Mouse (Mus musculus) limb, embryonic 11.5 days (tissue): ENCODE results near the gene Ripk3. TPM values are rescaled to one million over a fixed set of nuclear protein-coding genes. Genes with fewer than 3 reads are reported as not detected.

Experiments used
- ATAC-seq: fragments of 200-750 bp; cut with Nextera tagmentation; 2 replicates; pipeline ENCODE4 v1.8.0; 2017; ENCODE audit warnings: low read depth; ENCODE audit not compliant: insufficient number of reproducible peaks, low FRiP score, low TSS enrichment
- DNase-seq: peaks from one replicate; pipeline ENCODE4 v3.0.0-alpha.2; 2015; ENCODE audit warnings: low spot score
- H3K27ac ChIP-seq: fragments of 300-500 bp; sonication (generic); replicated peaks from 2 replicates; pipeline ENCODE4 v1.5.1; 2014; ENCODE audit warnings: low read depth, mild to moderate bottlenecking, low read length
- H3K27me3 ChIP-seq: fragments of 300-500 bp; sonication (generic); 2 replicates; pipeline ENCODE4 v1.6.1; 2014; ENCODE audit warnings: mild to moderate bottlenecking, low read length, mixed read lengths; ENCODE audit not compliant: control insufficient read depth, insufficient read depth
- H3K36me3 ChIP-seq: fragments of 300-500 bp; sonication (generic); 2 replicates; pipeline ENCODE4 v1.6.1; 2014; ENCODE audit warnings: mild to moderate bottlenecking, low read length, moderate library complexity, mixed read lengths; ENCODE audit not compliant: control insufficient read depth, insufficient read depth
- H3K4me1 ChIP-seq: fragments of 300-500 bp; sonication (generic); 2 replicates; pipeline ENCODE4 v1.6.1; 2014; ENCODE audit warnings: low read length, mixed read lengths; ENCODE audit not compliant: control insufficient read depth, insufficient read depth
- H3K4me2 ChIP-seq: fragments of 300-500 bp; sonication (generic); 2 replicates; pipeline ENCODE4 v1.6.1; 2014; ENCODE audit warnings: low read depth, mild to moderate bottlenecking, moderate library complexity; ENCODE audit not compliant: severe bottlenecking
- H3K4me3 ChIP-seq: fragments of 300-500 bp; sonication (generic); 2 replicates; pipeline ENCODE4 v1.5.1; 2014; ENCODE audit warnings: low read depth, low read length
- H3K9ac ChIP-seq: fragments of 300-500 bp; sonication (generic); 2 replicates; pipeline ENCODE4 v1.6.1; 2014; ENCODE audit warnings: mild to moderate bottlenecking, low read length
- H3K9me3 ChIP-seq: fragments of 300-500 bp; sonication (generic); 2 replicates; pipeline ENCODE4 v1.6.1; 2016; ENCODE audit warnings: low read length; ENCODE audit not compliant: control insufficient read depth
- WGBS: fragments of 180-500 bp; shearing (Covaris S2); extraction: QIAGEN DNeasy Blood & Tissue Kit; methylation state at CpG from one replicate; pipeline ENCODE4 v1.1.7; 2014; 5-methylcytosine and 5-hydroxymethylcytosine counted together
- polyA plus RNA-seq: library from polyadenylated mRNA; unstranded; fragments of >200 nt; fragmentation: Nextera tagmentation; extraction: Ambion mirVana; gene quantifications from 2 replicates; pipeline ENCODE4 v1.2.1, GENCODE M21; 2014

Gene Ripk3
- polyA plus RNA-seq, 1 experiment from 2014 or later, result 26.3 TPM

DNA sequence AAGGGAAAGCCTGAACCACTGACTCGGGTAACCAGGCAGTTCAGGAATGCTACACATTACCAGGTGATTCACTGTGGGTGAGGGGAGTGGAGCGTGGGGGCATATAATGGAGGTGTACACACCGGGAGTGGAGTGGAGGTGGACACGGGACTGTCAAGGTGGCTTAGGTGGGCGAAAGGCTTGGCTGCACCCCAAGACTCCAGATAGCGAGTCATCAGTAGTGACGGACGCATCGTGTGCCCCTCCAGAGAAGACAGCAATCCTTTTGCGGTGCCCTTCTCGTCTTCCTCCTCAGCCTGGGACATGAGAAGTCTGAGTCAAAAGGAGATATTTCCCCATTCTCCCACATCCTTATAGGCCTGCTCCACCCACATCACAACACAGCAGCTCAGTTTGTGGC, 10.9 kb downstream of the Ripk3 start:
- H3K4me1 ChIP-seq, result peaks cover 15% of the 10 kb centered on the region
- H3K36me3 ChIP-seq, result no peaks in the 10 kb centered on the region
- no peak for DNase-seq
- no peaks in the 10 kb centered on the region for H3K9me3 ChIP-seq
- no peak overlapping the region for H3K4me2 ChIP-seq
- WGBS, result 90% methylated on average over 11 of the region's 11 CpGs
- no peak for ATAC-seq
- no peaks in the 10 kb centered on the region for H3K27me3 ChIP-seq
- H3K9ac ChIP-seq, result no peak overlapping the region
- no peak overlapping the region for H3K27ac ChIP-seq
- H3K4me3 ChIP-seq, result no peak overlapping the region

DNA sequence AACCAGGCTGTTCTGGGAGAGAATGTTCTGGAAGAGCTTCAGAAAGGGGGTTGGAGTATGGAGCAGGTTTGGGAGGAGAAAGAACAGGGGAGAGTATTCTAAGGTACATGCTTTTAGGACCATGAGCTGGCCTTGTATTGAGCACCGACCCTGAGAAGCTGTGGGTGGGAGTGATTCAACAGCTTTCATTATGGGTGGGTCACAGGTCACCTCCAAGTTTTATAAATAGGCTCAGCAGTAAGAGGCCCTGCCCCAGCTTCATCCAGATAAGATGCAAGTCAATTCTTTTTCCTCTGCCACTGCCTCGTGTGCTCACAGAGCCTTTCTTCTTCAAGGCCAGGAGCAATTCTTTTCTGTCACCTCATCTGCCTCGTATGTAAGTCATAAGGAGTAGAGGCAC, 11.5 kb downstream of the Ripk3 start:
- 48% methylated on average over 3 of the region's 3 CpGs for WGBS
- no peak for DNase-seq
- no peaks in the 10 kb centered on the region for H3K36me3 ChIP-seq
- no peaks in the 10 kb centered on the region for H3K27me3 ChIP-seq
- no peak overlapping the region for H3K4me3 ChIP-seq
- no peak overlapping the region for H3K9ac ChIP-seq
- no peaks in the 10 kb centered on the region for H3K9me3 ChIP-seq
- no peak for ATAC-seq
- peaks cover 9% of the 10 kb centered on the region for H3K4me1 ChIP-seq
- H3K4me2 ChIP-seq, result no peak overlapping the region
- H3K27ac ChIP-seq, result no peak overlapping the region

DNA sequence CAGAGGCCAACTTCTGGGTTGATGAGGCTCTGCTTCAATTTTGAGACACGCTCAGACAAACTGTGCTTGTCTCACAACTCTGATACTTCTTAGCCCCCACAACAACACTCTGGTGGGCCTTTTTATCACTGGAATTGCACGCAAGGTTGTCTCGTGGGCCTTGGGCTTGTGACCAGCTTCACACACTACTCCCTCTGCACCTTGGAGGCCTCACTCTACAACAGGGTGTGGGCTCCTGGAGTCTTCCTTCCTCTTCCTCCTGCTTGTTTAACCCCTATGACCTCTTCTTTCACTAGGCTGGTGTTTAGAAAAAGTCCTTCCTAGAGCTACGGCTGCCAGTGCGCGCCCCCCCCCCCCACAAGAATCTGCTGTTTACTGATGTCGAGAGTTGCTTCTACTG, 12.0 kb downstream of the Ripk3 start:
- H3K27ac ChIP-seq, result no peak overlapping the region
- no peak overlapping the region for H3K9ac ChIP-seq
- H3K27me3 ChIP-seq, result no peaks in the 10 kb centered on the region
- H3K4me3 ChIP-seq, result no peak overlapping the region
- 80% methylated on average over 7 of the region's 7 CpGs for WGBS
- H3K4me1 ChIP-seq, result peaks cover 4% of the 10 kb centered on the region
- ATAC-seq (no peak), DNase-seq (no peak)
- H3K9me3 ChIP-seq, result no peaks in the 10 kb centered on the region
- H3K4me2 ChIP-seq, result no peak overlapping the region
- no peaks in the 10 kb centered on the region for H3K36me3 ChIP-seq

DNA sequence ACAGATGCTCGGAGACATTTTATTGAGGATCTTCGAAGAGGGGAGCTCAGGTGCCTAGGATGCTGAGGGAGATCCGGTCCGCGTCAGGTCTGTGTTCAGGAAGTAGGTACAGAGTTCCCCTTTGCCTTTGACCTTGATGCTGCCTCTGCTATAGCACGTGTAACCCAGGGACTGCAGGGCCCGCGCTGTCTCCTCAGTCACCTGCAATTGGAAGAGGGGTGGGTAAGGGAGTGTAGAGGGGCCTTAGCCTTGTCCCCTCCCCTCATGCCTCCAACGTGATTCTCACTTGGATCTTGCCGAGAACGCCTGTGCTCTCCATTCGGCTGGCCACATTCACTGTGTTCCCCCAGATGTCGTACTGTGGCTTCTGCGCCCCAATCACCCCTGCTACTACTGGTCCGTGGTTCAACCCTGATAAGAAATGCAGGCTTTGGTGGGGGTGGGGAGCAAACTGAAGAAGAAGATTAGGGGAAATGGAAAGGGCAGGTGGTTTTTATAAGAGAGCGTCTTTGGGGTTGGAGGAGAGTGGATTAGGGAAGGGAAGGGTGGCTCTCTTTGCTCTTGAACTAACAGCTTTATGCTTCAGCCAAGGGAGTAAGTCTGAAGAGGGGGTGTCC, 19.5 kb downstream of the Ripk3 start:
- Histone ChIP-seq H3K4me2 (no peak overlapping the region), H3K27ac (no peak overlapping the region), H3K27me3 (peaks cover 12% of the 10 kb centered on the region), H3K4me3 (no peak overlapping the region), H3K4me1 (no peaks in the 10 kb centered on the region), H3K36me3 (no peaks in the 10 kb centered on the region), H3K9me3 (no peaks in the 10 kb centered on the region), H3K9ac (no peak overlapping the region)
- ATAC-seq, result no peak
- WGBS, result 74% methylated on average over 16 of the region's 16 CpGs
- DNase-seq, result no peak

DNA sequence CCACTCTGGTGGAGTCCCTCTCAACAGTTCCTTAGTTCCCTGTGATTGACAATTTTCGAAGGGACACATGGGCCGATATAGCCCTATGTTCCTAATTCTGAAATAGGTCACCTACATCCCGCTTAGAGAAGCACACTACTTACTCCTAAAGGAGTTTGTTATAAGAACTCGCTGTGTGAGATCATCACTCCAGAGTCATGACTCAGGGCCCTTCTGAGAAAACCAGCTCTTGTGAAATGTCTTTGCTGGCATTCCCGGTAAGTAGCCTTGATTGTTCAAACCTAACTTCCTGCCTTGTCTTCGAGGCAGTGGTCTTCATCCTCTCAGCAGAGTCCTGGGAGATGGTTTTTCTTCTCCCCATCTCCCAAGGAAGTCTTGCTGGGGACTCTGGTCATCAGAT, 20.1 kb downstream of the Ripk3 start:
- ATAC-seq (no peak), DNase-seq (no peak)
- Histone ChIP-seq H3K9ac (no peak overlapping the region), H3K36me3 (no peaks in the 10 kb centered on the region), H3K27me3 (peaks cover 12% of the 10 kb centered on the region), H3K27ac (no peak overlapping the region), H3K9me3 (no peaks in the 10 kb centered on the region), H3K4me1 (no peaks in the 10 kb centered on the region), H3K4me2 (no peak overlapping the region), H3K4me3 (no peak overlapping the region)
- WGBS, result 87% methylated on average over 6 of the region's 6 CpGs

DNA sequence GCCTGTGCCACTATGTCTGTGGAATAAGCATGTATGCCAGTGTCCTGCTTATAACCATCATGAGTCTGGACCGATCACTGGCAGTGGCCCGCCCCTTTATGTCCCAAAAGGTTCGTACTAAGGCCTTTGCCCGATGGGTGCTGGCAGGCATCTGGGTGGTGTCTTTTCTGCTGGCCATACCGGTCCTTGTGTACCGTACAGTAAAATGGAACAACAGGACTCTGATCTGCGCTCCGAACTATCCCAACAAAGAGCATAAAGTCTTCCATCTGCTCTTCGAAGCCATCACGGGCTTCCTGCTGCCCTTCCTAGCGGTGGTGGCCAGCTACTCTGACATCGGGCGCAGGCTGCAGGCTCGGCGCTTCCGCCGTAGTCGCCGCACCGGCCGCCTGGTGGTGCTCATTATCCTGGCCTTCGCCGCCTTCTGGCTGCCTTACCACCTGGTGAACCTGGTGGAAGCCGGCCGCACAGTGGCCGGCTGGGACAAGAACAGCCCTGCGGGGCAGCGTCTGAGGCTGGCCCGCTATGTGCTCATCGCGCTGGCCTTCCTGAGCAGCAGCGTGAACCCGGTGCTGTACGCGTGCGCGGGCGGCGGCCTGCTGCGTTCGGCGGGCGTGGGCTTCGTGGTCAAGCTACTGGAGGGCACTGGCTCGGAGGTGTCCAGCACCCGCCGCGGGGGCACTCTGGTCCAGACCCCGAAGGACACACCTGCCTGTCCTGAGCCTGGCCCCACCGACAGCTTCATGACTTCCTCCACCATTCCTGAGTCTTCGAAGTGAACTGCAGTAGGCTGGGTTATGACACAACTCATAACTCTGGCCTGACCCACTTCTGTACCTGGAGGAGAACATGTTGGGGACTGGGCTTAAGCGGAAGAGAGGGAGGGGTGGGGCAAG, 20.9 kb downstream of the Ripk3 start:
- H3K27me3 ChIP-seq, result peaks cover 12% of the 10 kb centered on the region
- ATAC-seq (peak; percentile 57; the same call in 1 of the 2 replicates), DNase-seq (peak; percentile 83)
- H3K9me3 ChIP-seq, result no peaks in the 10 kb centered on the region
- 0 out of 2 replicates have a peak, but pooled peaks cover under 1% of the 10 kb centered on the region for H3K4me1 ChIP-seq
- H3K36me3 ChIP-seq, result no peaks in the 10 kb centered on the region
- no peak overlapping the region for H3K27ac ChIP-seq
- WGBS, result 12% methylated on average over 52 of the region's 52 CpGs
- peak overlapping the region; percentile 84 for H3K4me2 ChIP-seq
- H3K9ac ChIP-seq, result peak overlapping the region; percentile 61
- H3K4me3 ChIP-seq, result peak overlapping the region; percentile 26

DNA sequence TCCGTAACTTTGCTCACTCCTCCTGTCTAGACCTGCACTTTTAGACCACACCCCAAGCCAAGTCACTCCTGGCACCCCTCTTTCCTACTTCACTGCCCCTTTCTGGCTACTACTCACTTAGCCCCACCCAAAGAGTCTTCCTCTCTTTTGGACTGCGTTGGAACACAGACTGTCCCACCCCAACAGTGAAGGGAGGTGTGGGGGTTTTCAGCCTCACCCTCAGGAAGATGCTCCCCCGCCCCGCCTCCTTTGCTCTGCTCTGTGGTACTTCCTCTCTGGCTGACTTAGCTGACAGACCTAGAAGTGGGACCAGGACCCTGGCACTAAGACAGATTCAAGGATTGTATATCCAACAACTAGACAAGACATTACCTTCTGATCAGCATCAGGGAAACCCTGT, 23.0 kb downstream of the Ripk3 start, which contains the start of gene Ltb4r1:
TSS of gene Ltb4r1 (plus strand) at position 267 of the 400 bp plus-strand sequence.
- 78% methylated on average over 4 of the region's 4 CpGs for WGBS
- Histone ChIP-seq H3K9me3 (no peaks in the 10 kb centered on the region), H3K4me3 (no peak within 1 kb of the TSS), H3K4me1 (peaks cover 7% of the 10 kb centered on the region; the same call in 1 of the 2 replicates), H3K4me2 (no peak within 1 kb of the TSS), H3K27ac (no peak within 1 kb of the TSS), H3K9ac (no peak within 1 kb of the TSS), H3K27me3 (peaks cover 24% of the 10 kb centered on the region), H3K36me3 (no peaks in the 10 kb centered on the region)
- ATAC-seq (no peak), DNase-seq (no peak)

DNA sequence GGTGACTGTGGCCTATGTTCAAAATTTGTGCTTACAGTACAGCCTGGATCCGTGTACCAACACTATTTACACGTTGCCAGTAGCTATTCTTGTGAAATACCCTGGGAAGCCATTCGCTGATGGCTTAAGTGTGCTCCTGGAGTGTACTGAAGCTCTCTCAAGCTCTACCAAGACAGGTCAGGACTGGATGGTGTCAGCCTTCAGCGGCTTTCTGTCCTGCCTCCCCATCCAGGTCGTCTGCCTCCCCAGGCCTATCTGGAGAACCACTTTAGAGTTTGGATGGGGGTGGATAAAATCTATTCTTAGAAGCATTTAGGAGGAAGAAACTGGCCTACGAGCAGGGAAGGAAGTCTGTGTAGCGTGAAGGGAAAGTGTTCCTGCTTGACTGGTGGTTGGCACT, 25.5 kb downstream of the Ripk3 start:
- H3K4me2 ChIP-seq, result no peak overlapping the region
- WGBS, result 71% methylated on average over 7 of the region's 7 CpGs
- ATAC-seq, result no peak

More for the DNA sequence above, 25.5 kb downstream of the Ripk3 start:
- H3K27me3 ChIP-seq, result peaks cover 24% of the 10 kb centered on the region
- no peaks in the 10 kb centered on the region for H3K9me3 ChIP-seq
- H3K4me3 ChIP-seq, result no peak overlapping the region
- no peak for DNase-seq
- no peaks in the 10 kb centered on the region for H3K36me3 ChIP-seq
- peaks cover 7% of the 10 kb centered on the region; the same call in 1 of the 2 replicates for H3K4me1 ChIP-seq
- no peak overlapping the region for H3K27ac ChIP-seq
- no peak overlapping the region; the same call in 1 of the 2 replicates for H3K9ac ChIP-seq
